8 mouse cellular contexts compared by ENCODE assay signal in genomic region chr8:123110649-123111048, GRCm38 (mm10). TPM values are rescaled to one million over a fixed set of nuclear protein-coding genes. Genes with fewer than 3 reads are reported as not detected.
A peak's percentile ranks its signal among the peaks of the same experiment; 100 is the strongest.
DNase-seq lines count a peak whose midpoint lies in the region; ATAC-seq lines count a peak whose summit lies in the region.

No protein-coding gene starts in this region.

- no peak overlapping the region for H3K27ac ChIP-seq in hindbrain, embryonic 10.5 days
- no peak overlapping the region for H3K27ac ChIP-seq in hindbrain, embryonic 12.5 days
- H3K27ac ChIP-seq in liver, embryonic 16.5 days (ENCODE audit: low read length) = no peak overlapping the region

- ATAC-seq in hindbrain, embryonic 12.5 days (ENCODE audit: low FRiP score) = no peak; the same call in 1 of the 2 replicates
- ATAC-seq in liver, embryonic 16.5 days (ENCODE audit: low read depth) = peak; percentile 65

- no peaks in the 10 kb centered on the region for H3K9me3 ChIP-seq in hindbrain, embryonic 10.5 days
- no peaks in the 10 kb centered on the region for H3K9me3 ChIP-seq in hindbrain, embryonic 12.5 days (replicated peaks)
- H3K9me3 ChIP-seq in liver, embryonic 16.5 days (replicated peaks; ENCODE audit: control insufficient read depth, low read length) = no peaks in the 10 kb centered on the region

- H3K27me3 ChIP-seq in hindbrain, embryonic 10.5 days (ENCODE audit: insufficient read depth, poor library complexity, severe bottlenecking) = peaks cover 15% of the 10 kb centered on the region
- H3K27me3 ChIP-seq in hindbrain, embryonic 12.5 days = peaks cover 13% of the 10 kb centered on the region
- peaks cover under 1% of the 10 kb centered on the region; the same call in 1 of the 2 replicates for H3K27me3 ChIP-seq in liver, embryonic 16.5 days (ENCODE audit: control insufficient read depth, insufficient read depth, low read depth, low read length)

- peaks cover 2% of the 10 kb centered on the region for H3K36me3 ChIP-seq in hindbrain, embryonic 10.5 days
- H3K36me3 ChIP-seq in hindbrain, embryonic 12.5 days = no peaks in the 10 kb centered on the region; the same call in 1 of the 2 replicates
- no peaks in the 10 kb centered on the region for H3K36me3 ChIP-seq in liver, embryonic 16.5 days (ENCODE audit: control insufficient read depth, insufficient read depth)

- no peak overlapping the region for H3K9ac ChIP-seq in hindbrain, embryonic 12.5 days
- H3K9ac ChIP-seq in liver, embryonic 16.5 days (ENCODE audit: low read depth, low read length) = no peak overlapping the region

- peak; percentile 66 for DNase-seq in hindbrain, embryonic 10.5 days (ENCODE audit: low spot score)
- peak; percentile 90 for DNase-seq in ES-CJ7 (ENCODE audit: low read depth, low spot score)
- peak; percentile 65 for DNase-seq in c-Kit-positive CD71-negative TER-119-negative erythroid progenitor cells, embryonic 14.5 days (ENCODE audit: low read depth)
- peak; percentile 69 for DNase-seq in heart, postnatal 4 days
- DNase-seq in retina, postnatal 7 days (ENCODE audit: low read depth, low spot score) = peak; percentile 43
- no peak for DNase-seq in frontal cortex, postnatal 14 days (ENCODE audit: low spot score in 2 of 2)

- H3K4me2 ChIP-seq in hindbrain, embryonic 12.5 days (replicated peaks) = no peak overlapping the region
- no peak overlapping the region for H3K4me2 ChIP-seq in liver, embryonic 16.5 days (ENCODE audit: low read depth, low read length)

- peaks cover 8% of the 10 kb centered on the region; the same call in 1 of the 2 replicates for H3K4me1 ChIP-seq in hindbrain, embryonic 10.5 days (replicated peaks)
- no peaks in the 10 kb centered on the region for H3K4me1 ChIP-seq in hindbrain, embryonic 12.5 days
- peaks cover 6% of the 10 kb centered on the region; the same call in 1 of the 2 replicates for H3K4me1 ChIP-seq in liver, embryonic 16.5 days (ENCODE audit: control insufficient read depth, low read depth, low read length)

- H3K4me3 ChIP-seq in hindbrain, embryonic 10.5 days = no peak overlapping the region
- H3K4me3 ChIP-seq in hindbrain, embryonic 12.5 days = no peak overlapping the region
- H3K4me3 ChIP-seq in liver, embryonic 16.5 days (ENCODE audit: low read depth, low read length) = no peak overlapping the region

- 26% methylated on average over 4 of the region's 4 CpGs for whole genome bisulfite sequencing in hindbrain, embryonic 10.5 days
- WGBS in hindbrain, embryonic 12.5 days = 22% methylated on average over 4 of the region's 4 CpGs
- 4% methylated on average over 4 of the region's 4 CpGs for WGBS in liver, embryonic 16.5 days (ENCODE audit: insufficient replicate concordance)

RNA-seq across cellular contexts. Expression of gene Cpne7, which starts 6.5 kb away (rescaled TPM):
- polyA plus RNA-seq in hindbrain, embryonic 10.5 days (2016; fragmentation: Nextera tagmentation; extraction: Ambion mirVana) = 0.12 and 0.63 TPM in 2 replicates
- 0.15 and 0.35 TPM in 2 replicates for polyA plus RNA-seq in hindbrain, embryonic 12.5 days (2016; fragmentation: Nextera tagmentation; extraction: Ambion mirVana)
- total RNA-seq in heart, postnatal 4 days (2021) = under 1 TPM; 0.14 to 0.16 TPM
- 0.29 and 0.32 TPM in 2 replicates for polyA plus RNA-seq in liver, embryonic 16.5 days (2015; fragmentation: Nextera tagmentation; extraction: Ambion mirVana)

RNA-seq across cellular contexts. Expression of gene Rpl13, which starts 8.5 kb away (rescaled TPM):
- 1,248 and 1,330 TPM in 2 replicates for polyA plus RNA-seq in hindbrain, embryonic 10.5 days (2016; fragmentation: Nextera tagmentation; extraction: Ambion mirVana)
- 1,018 and 1,026 TPM in 2 replicates for polyA plus RNA-seq in hindbrain, embryonic 12.5 days (2016; fragmentation: Nextera tagmentation; extraction: Ambion mirVana)
- total RNA-seq in heart, postnatal 4 days (2021) = 100 to 1,000 TPM; 641 to 660 TPM
- polyA plus RNA-seq in liver, embryonic 16.5 days (2015; fragmentation: Nextera tagmentation; extraction: Ambion mirVana) = 732 and 803 TPM in 2 replicates

RNA-seq across cellular contexts. Expression of gene Sult5a1, which starts 47.5 kb away (rescaled TPM):
- polyA plus RNA-seq in hindbrain, embryonic 10.5 days (2016; fragmentation: Nextera tagmentation; extraction: Ambion mirVana) = 4.3 and 5.8 TPM in 2 replicates
- polyA plus RNA-seq in hindbrain, embryonic 12.5 days (2016; fragmentation: Nextera tagmentation; extraction: Ambion mirVana) = 8.1 and 9.7 TPM in 2 replicates
- 1 to 10 TPM; 1.3 to 1.6 TPM for total RNA-seq in heart, postnatal 4 days (2021)
- polyA plus RNA-seq in liver, embryonic 16.5 days (2015; fragmentation: Nextera tagmentation; extraction: Ambion mirVana) = 0.74 and 0.89 TPM in 2 replicates

RNA-seq across cellular contexts. Expression of gene Spg7, which starts 47.9 kb away (rescaled TPM):
- polyA plus RNA-seq in hindbrain, embryonic 10.5 days (2016; fragmentation: Nextera tagmentation; extraction: Ambion mirVana) = 56.6 and 58.2 TPM in 2 replicates
- polyA plus RNA-seq in hindbrain, embryonic 12.5 days (2016; fragmentation: Nextera tagmentation; extraction: Ambion mirVana) = 62.6 and 63.9 TPM in 2 replicates
- total RNA-seq in heart, postnatal 4 days (2021) = 10 to 100 TPM; 68.5 to 76.5 TPM
- polyA plus RNA-seq in liver, embryonic 16.5 days (2015; fragmentation: Nextera tagmentation; extraction: Ambion mirVana) = 19.9 and 20.7 TPM in 2 replicates

Comparison
In these comparisons a context has a peak if more than half of its experiments do, and no peak if none do; other contexts are left out.
1. DNase-seq: peak in hindbrain, embryonic 10.5 days (single experiment), ES-CJ7 (single experiment), c-Kit-positive CD71-negative TER-119-negative erythroid progenitor cells, embryonic 14.5 days (single experiment), heart, postnatal 4 days (single experiment) and retina, postnatal 7 days (single experiment); none in frontal cortex, postnatal 14 days (0 of 2).